Mouse (Mus musculus): Measurements from ENCODE around the gene Gpkow.
A peak's percentile ranks its signal among the peaks of the same experiment; 100 is the strongest.

The Gpkow gene

DNA sequence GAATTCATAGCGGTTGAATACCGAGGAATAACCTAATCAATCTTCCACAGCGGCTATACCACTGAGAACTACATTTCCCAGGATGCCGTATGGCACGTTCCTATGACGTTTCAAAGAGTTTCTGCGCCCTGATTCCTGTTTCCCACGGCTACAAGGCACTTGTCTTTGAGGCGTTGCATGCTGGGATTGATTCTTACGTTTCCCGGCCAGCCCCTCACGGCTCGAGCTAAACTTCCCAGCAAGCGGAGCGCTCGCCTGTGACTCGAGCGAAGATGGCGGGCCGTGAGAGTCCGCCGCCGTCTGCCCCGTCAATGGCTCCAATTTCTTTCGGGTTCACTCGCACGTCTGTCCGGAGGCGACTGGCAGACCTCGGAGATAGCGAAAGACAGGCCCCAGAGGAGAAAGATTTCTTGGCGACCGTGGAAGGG lies at the start of gene Gpkow:
Gene Gpkow, plus strand, starts transcription at position 178 of the 428 bp plus-strand sequence.
- DNase-seq (ENCODE audit: low spot score in 2 of 2) = peak; percentile 78 to 82

DNA sequence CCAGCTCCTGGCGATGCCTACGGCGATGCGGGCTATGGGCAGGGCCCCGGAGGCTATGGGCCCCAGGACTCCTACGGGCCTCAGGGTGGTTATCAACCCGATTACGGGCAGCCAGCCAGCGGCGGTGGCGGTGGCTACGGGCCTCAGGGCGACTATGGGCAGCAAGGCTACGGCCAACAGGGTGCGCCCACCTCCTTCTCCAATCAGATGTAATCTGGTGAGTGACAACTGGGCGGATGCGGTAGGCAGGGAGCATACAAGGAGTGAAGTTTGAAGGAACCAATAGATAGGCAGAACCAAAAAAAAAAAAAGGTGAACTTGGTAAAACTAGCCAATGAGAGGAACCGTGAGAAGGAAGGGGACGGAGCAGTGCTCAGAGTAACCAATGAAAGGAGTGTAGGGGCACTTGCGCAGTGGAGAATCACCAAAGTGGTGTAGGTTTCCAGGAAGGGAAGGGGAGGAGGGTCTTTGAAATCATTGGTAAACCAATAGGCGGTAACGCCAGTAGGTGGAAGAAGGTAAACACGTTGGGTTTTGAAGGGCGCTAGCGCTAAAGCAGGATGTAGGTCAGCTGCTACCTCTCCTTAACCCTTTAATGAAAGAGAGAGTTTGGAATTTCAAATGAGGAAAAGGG lies 48.1 kb upstream of the Gpkow start:
- peak; percentile 83 to 86 for DNase-seq (ENCODE audit: low spot score in 2 of 2)

DNA sequence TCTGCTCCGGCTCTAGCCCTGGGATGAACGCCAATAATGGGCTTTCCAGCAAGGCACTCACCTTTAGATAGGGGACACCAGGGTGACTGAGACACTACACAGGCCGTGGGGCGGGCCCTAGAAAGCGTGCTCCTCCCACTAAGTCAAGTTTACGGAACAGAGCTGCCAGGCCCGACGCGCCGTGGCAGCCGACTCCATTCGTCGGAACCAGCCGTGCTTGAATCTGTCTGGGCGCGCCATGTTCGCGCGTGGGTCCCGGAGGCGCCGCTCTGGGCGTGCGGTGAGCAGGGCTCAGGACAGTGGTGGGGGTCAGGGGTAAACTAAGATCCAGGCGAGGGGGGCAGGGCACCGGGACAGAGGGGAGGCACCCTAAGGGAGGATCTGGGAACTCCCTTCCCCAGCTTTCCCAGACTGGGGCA lies 39.7 kb upstream of the Gpkow start, which contains the start of gene Prickle3:
Gene Prickle3, plus strand, starts transcription at position 40 of the 419 bp plus-strand sequence.
- peak; percentile 40 to 74 for DNase-seq (ENCODE audit: low spot score in 2 of 2)

DNA sequence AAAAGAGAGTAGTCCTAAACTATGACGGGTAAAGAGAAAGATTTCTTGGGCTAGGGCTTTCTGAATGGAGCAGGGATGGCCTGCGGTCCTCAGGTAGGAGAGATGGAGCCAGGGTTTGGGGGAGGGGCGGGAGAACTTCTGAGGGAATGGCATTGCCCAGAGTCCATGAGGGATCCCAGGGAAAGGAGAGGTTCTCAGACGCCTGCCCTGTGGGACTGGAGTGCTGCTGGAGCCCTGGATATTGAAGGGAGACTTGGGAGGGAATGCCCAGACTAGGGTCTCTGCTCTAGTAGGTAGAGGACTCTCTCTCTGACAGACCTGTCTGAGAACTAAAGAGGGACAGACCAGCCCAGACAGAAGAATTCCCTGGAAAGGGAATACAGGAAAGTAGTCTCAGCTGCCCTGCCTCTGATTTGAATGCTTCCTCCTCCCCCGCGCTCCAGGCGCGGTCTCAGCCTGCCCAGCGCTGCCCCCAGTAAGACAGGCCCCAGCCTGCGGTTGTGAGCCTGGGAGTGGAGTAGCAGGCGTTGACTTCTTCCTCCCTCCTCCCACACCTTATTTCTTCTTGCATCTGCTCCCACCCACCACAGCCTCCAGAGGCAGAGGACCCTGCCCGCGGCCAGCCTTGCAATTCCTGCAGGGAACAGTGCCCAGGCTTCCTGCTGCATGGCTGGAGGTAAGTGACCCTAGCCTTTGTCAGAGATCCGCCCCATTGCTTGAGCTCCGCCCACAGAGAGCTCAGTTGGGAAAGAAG lies 38.7 kb upstream of the Gpkow start:
- DNase-seq (ENCODE audit: low spot score in 2 of 2) = no peak

DNA sequence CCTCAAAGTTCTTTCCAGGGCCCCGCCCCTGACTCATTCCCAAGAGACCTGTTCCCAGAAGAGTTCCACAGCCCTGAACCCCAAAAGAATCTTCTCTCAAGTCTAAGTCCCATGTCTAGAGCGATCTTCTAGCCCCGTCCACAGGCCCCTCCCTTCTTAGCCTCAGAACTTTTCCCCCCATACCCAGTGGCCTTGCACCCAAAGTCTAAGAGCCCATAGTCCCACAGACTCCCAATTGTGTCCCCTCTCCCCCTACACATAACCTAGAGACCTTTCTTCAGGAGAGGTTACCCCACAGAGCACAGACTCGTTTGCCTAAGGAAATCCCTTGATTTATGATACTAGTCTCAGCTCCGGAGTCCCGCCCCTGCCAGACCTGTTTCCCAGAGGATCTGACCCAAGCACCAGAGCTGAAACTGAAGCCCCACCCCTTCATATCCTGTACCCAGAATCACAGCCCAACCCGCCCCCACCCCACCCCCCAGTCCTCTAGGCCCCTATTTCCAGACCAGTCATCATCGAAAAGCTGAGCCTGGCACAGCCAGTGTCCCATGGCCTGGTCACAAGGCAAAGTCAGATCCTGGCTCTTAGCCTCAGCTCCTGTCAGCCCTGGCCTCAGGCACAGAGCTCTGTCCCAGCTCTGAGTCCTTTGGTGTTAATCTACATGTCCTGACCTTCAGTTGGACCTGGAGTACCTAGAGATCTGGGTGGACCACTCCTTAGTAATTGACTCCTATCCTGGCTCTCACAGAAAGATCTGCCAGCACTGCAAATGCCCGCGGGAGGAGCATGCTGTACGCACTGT lies 37.9 kb upstream of the Gpkow start:
- no peak for DNase-seq (ENCODE audit: low spot score in 2 of 2)

DNA sequence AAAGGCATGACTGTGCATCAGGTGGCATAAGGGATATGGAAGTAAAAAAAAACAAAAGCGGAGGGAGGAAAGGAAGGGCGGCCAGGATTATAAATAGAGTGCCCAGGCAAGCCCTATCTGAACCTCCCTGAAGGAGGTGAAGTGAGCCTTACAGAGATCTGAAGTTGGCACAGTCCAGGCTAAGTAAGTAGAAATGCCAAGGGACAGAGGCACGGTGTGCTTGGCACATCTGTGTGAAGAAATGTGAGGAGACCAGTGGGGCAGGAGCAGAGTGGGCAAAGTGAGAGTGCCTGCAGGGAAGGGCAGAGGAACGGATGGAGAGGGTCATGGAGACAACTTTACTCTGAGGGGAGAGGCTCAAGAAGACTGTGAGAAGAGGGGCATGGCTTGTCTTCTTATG lies 35.8 kb upstream of the Gpkow start:
- no peak for DNase-seq (ENCODE audit: low spot score in 2 of 2)

DNA sequence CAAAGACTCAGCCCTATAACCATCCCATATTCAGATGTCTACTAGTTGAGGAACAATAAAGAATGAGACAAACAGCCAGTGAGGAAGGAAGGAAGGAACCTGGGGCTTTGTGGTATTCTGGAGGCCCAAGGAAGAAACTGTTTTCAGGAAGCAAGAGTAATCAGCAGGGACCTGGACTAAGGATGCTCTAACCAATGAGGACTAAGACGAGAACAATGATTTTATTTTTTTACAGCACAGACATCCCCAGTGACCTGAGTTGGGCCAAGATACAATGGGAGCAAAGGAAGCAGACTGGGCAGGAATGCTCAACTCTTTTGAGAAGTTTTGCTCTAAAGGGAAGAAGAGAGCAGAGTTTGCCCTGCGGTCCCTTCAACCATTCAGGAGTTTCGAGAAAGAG lies 34.0 kb upstream of the Gpkow start:
- no peak for DNase-seq (ENCODE audit: low spot score in 2 of 2)

DNA sequence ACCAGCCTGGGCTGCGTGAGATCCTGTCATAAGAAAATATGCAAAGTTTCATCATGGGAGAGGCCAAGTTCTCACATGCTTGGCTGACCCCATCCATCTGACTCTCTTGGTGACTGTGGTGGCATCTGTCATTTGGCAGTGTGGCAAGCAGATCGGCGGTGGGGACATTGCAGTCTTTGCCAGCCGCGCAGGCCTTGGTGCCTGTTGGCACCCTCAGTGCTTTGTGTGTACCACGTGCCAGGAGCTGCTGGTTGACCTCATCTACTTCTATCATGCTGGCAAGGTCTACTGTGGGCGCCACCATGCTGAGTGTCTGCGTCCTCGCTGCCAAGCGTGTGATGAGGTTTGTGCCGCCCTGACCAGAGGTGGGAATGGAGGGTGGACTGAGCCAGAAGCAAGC lies 32.1 kb upstream of the Gpkow start:
- DNase-seq (ENCODE audit: low spot score in 2 of 2) = no peak

DNA sequence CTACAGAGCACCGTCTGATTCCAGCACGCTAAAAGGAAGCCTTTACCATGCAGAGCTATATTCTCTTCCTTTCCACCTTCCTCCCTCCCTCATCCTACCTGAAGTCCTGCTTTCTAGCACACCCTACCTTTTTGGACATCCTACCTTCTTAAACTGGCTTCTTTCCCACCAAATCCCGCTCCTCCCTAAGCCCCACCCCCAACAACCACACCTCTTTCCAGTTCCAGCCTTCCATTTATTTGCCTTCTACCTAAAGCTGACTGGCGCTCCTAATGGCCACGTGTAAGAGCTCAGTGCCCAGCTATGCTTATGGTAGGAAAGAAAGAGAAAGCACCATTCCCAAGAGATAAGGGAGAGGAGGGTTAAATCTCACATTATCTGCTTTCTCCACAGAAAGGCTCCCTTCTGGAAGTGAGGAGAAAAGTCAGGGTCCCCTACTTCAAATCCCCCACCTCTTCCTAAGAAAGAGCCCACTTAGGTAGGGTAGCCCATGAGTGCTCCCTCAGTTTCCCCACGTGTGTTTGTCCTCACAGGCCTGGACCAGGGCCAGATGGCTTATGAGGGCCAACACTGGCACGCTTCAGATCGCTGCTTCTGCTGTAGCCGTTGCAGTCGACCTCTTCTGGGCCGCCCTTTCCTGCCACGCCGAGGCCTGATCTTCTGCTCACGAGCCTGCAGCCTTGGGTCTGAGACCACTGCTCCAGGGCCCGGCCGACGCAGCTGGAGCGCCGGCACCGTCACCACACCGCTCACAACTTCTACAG lies 31.0 kb upstream of the Gpkow start:
- DNase-seq (ENCODE audit: low spot score in 2 of 2) = no peak

DNA sequence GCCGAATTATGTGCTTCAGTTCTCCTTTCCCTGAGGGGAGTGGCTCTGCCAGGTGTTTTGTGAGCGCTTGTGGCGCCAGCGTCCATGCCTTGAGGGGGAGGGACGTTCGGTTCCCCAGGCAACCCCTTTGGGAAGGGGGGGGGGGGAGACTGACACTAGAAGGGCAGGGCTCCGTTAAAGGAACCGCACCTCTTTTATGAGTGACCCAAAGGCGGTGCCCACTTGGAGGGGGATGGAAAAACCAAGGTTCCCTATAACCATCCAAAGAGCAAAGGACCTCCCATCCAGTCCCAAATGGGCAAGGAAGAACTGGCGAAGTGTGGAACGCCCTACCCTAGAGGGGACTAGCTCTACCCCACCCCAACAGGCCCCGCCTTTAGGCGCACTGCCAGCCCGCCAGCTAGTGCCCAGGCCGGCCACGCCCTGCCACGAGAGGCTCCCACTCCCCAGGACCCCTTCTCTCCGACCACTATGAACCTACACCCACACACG lies 26.5 kb upstream of the Gpkow start:
- peak; percentile 66 to 81 for DNase-seq (ENCODE audit: low spot score in 2 of 2)

DNA sequence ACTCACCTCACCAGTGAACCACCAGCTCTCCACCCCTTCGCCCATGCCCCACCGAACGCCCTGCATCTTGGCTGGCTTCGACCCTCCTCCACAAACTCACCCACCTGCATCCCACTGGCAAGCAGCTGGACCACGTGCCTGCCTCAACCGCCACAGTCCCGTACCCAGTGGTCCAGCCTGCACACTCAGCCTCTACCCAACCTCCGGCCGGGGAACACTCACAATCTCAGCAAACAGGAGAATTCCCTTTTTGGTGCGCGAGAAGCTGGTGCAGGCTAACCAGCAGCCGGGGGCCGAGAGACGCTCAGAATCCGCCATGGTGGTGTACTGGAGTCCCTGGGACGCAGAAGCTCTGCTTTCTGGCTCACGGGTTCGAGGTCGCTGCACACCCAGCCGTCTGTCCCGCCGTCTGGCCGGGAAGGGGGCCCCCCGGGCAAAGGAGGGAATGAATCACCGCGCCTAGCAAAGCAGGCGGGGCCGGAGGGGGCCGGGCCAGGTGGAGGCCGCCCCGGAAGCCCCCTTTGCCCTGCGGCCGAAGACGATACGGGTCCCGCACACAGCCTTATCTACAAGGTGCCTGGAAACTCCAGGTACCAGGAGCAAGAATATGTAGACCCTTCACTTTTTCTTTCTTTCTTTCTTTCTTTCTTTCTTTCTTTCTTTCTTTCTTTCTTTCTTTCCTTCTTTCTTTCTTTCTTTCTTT lies 25.9 kb upstream of the Gpkow start, which contains the start of gene Plp2:
Gene Plp2, minus strand, starts transcription at position 470 of the 703 bp plus-strand sequence.
- DNase-seq (ENCODE audit: low spot score in 2 of 2) = peak; percentile 38 to 72

DNA sequence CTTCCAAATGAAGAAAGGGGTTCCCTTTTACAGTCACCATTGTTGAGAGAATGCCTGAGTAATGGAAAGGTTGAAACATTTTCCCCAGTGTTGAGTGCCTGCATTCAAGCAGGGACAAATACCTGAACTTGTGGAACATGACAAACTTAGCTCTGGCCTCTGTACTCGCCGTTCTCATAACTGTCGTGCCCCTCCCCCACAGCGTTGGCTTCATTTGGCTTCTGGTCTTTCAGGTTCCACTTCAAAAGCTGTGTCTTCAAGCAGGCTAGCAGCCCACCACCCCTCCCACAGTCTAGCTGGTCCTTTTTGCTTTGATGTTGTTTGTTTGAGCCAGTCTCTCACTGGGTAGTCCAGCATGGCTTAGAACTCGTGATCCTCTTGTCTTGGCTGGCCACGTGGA lies 24.2 kb upstream of the Gpkow start:
- DNase-seq (ENCODE audit: low spot score in 2 of 2) = no peak

DNA sequence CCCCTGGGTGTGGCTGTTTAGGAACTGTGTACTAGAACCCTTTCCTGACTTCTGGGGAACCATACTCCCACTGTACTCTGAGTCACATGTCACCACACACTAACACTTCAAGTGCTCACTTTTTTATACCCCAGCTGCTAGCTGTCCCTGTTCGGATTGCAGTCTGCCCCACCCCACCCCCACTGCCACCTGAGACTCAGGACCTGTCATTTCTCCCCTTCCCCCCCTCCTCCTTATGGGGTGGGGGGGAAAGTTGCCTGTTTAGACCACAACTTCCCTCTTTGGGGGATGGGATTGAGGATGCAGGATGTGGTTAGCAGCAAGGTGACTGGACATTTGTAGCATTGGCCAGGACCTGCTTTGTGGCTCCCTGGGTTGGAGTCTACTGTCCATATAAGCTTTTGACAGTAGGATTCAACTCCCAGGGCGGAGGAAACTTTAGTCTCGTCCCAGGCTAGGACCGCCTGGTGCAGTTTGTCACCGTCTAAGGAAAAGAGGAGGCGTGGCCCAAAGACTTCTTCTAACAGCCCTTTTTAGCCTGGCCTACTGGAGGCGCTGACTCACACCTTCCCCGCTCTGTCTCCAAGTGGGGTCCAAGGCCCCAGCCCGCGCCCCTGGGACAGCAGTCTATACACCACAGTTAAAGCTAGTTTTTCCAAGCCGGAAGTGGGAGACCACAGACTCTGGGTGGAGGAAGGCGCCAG lies 23.2 kb upstream of the Gpkow start:
- peak; percentile 47 to 68 for DNase-seq (ENCODE audit: low spot score in 2 of 2)

DNA sequence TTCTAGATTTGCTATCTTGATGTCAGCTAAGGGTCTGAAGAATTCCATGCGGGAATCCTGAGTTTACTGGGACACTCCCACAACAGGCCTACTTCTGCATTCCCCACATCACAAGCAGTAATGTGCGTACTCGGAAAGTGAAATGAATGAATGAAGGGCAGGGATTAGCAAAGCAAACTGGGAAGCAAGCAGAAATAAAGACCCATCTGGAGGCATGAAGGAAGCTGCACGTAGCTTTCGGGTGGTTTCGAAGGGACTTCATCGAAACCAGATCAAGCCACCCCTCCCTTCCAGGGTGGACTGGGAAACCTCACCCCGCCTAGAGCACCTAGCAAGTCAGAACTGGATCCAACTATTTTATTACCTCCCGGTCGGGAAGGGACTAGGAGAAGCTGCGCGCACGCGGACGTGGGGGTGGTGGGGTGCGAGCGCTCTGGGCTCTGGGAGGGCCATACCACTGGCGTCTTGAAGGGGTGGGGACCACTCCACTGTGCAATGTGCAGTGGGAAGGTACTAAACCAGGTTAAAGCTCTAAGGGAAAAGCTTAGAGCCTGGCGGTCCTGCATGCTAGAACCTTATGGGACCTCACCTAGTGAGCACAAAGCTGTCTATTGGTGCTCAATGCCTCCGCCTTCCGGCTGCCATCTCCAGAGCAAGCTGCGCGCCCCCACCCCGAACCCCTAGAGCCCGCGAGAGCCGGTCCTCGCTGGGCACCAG lies 22.5 kb upstream of the Gpkow start:
- no peak for DNase-seq (ENCODE audit: low spot score in 2 of 2)

DNA sequence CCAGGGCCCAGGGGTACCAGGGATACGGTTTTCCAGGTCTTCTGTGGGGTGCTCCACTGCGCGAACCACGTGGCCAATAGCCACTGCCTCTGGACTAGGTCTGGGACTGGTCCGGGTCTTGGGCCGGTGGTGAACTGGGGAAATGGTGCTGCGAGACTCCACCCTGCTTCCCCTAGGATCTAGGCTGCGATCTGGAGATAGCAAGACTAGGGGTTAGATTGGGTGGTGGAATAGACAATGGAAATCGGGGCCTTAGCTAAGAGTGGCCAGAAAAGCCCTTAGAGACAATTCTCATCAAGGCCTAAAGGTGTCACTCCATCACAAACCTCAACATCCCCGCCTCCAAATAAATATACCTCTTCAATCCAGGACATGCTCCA lies 21.9 kb upstream of the Gpkow start:
- no peak for DNase-seq (ENCODE audit: low spot score in 2 of 2)

DNA sequence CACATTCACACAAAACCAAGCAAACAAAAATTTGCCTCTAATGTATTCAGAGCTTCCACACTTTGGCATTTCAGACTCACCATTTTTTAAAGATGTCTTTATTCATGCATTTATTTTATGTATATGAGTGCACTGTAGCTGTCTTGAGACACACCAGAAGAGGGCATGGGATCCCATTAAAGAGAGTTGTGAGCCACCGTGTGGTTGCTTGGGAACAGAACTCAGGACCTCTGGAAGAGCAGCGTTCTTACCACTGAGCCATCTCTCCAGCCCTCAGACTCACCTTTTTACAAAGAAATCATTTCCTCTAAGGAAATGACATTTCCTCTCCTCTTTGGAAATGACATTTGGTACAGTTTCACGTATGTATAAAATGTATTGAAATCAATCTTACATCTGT lies 17.9 kb upstream of the Gpkow start:
- no peak for DNase-seq (ENCODE audit: low spot score in 2 of 2)

DNA sequence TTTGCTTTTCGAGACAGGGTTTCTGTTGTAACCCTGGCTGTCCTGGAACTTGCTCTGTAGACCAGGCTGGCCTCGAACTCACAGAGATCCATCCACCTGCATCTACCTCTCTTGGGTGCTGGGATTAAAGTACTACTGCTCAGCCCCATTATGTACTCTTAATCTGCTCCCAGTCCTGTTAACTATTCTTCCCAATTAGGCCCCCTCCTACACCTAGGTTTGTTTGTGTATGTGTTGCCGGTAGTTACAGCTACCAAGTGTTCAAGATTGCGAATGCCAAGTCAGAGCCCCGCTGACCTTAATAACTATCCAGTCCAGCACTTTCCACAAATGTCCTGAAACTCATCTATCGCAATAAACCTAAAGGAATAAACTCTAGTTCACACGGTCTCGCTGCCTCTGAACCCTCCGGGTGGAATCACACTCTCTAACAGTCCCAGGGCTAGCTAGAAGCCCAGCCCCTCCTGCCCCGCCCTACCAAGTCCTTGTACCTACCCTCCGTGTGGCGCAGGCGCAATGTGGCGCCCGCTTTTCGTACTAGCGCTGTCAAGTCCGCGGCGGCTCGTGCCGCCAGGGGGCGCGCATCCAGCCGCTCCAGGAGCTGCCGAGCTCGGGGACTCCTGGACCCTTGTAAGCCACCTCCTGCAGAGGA lies 17.4 kb upstream of the Gpkow start:
- DNase-seq (ENCODE audit: low spot score in 2 of 2) = peak; percentile 85 to 94

DNA sequence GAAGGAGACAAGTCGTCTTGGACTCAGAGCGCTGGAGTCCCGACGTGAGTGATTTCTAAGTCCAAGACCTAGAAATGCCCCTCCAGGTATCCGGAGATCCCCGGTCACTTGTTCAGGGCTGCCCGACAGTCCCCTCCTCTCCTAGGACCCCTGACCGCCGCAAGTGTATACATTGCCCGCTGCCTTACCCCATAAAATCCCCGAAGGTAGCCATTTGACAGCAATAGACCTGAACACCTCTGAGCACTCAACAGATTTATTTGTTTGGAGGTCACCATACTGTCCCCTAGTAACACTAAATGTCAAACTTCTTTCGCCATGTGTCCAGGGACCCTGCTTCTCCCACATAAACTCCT lies 16.9 kb upstream of the Gpkow start:
- DNase-seq (ENCODE audit: low spot score in 2 of 2) = no peak

DNA sequence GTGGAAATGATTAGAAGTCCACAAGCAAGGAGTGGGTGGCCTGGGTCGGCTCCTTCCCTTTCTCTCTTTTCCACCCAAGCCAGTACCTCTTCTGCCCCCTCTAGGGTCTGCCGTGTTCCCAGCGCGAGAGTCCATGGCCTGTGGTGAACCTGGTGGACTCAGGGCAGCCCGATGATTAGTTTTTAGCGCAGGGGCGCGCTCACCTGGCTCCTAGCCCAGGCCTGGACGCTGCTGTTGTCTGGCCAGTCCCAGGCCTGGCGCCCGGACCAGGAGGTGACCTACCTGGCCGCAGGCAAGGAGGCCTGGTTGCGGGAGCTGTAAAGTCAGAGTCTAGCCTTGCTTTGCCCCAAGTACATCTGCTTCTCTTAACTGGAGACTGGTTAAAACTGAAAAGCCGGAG lies 16.1 kb upstream of the Gpkow start, which contains the start of gene Magix:
Gene Magix, minus strand, starts transcription at position 388 of the 400 bp plus-strand sequence.
- DNase-seq (ENCODE audit: low spot score in 2 of 2) = no peak
